Mouse (Mus musculus) stomach, embryonic 16.5 days (tissue): ENCODE measurements at regions not wholly inside any gene's neighbourhood (a gene's known extent, or its start where the extent isn't known, plus 50 kb on each side); places are given as distances from the start of the nearest gene placed in this dataset.
"Not testable (repeated sequence)": the region's sequence is repeated elsewhere in the genome, so short reads cannot be mapped to it uniquely, and the experiment has no call there.

Source experiments
- ATAC-seq: fragments of 200-750 bp; cut with Nextera tagmentation; 2 replicates; pipeline ENCODE4 v1.8.0; 2017; ENCODE audit warnings: moderate number of reproducible peaks, moderate TSS enrichment; ENCODE audit not compliant: insufficient read depth, low FRiP score
- H3K27ac ChIP-seq: fragments of 300-500 bp; sonication (generic); 2 replicates; pipeline ENCODE4 v1.5.1; 2014; ENCODE audit warnings: low read length
- H3K27me3 ChIP-seq: fragments of 300-500 bp; sonication (generic); 2 replicates; pipeline ENCODE4 v1.6.1; 2014; ENCODE audit warnings: low read length, control low read depth, mixed read lengths; ENCODE audit not compliant: control insufficient read depth, insufficient read depth
- H3K36me3 ChIP-seq: fragments of 300-500 bp; sonication (generic); 2 replicates; pipeline ENCODE4 v1.6.1; 2014; ENCODE audit warnings: low read length; ENCODE audit not compliant: control insufficient read depth, insufficient read depth
- H3K4me1 ChIP-seq: fragments of 300-500 bp; sonication (generic); 2 replicates; pipeline ENCODE4 v1.6.1; 2014; ENCODE audit warnings: low read length, control low read depth, mixed read lengths; ENCODE audit not compliant: control insufficient read depth, insufficient read depth
- H3K4me2 ChIP-seq: fragments of 300-500 bp; sonication (generic); 2 replicates; pipeline ENCODE4 v1.6.1; 2014; ENCODE audit warnings: low read depth, low read length, mixed read lengths
- H3K4me3 ChIP-seq: fragments of 300-500 bp; sonication (generic); replicated peaks from 2 replicates; pipeline ENCODE4 v1.5.1; 2014; ENCODE audit warnings: mild to moderate bottlenecking, low read length
- H3K9ac ChIP-seq: fragments of 300-500 bp; sonication (generic); 2 replicates; pipeline ENCODE4 v1.6.1; 2014; ENCODE audit warnings: low read length
- H3K9me3 ChIP-seq: fragments of 300-500 bp; sonication (generic); replicated peaks from 2 replicates; pipeline ENCODE4 v1.6.1; 2016; ENCODE audit warnings: low read length, control low read depth; ENCODE audit not compliant: control insufficient read depth
- WGBS: fragments of 180-500 bp; shearing (Covaris S2); extraction: QIAGEN DNeasy Blood & Tissue Kit; methylation state at CpG from one replicate; pipeline ENCODE4 v1.1.7; 2014; 5-methylcytosine and 5-hydroxymethylcytosine counted together

GRCm38 (mm10) chr14:17513756-17514155 lies 146.3 kb upstream of the Thrb start:
- no peaks in the 10 kb centered on the region for H3K27me3 ChIP-seq
- no peak overlapping the region for H3K27ac ChIP-seq
- no peaks in the 10 kb centered on the region for H3K4me1 ChIP-seq
- no peak for ATAC-seq
- H3K4me2 ChIP-seq, result no peak overlapping the region
- no peaks in the 10 kb centered on the region for H3K9me3 ChIP-seq
- no peak overlapping the region for H3K9ac ChIP-seq
- no peaks in the 10 kb centered on the region for H3K36me3 ChIP-seq
- H3K4me3 ChIP-seq, result no peak overlapping the region
- 53% methylated on average over 1 of the region's 1 CpGs for WGBS

GRCm38 (mm10) chr14:17522696-17523095 lies 137.4 kb upstream of the Thrb start:
- WGBS, result 77% methylated on average over 3 of the region's 3 CpGs
- Histone ChIP-seq H3K4me2 (no peak overlapping the region), H3K9me3 (no peaks in the 10 kb centered on the region), H3K9ac (no peak overlapping the region), H3K27me3 (no peaks in the 10 kb centered on the region), H3K27ac (no peak overlapping the region), H3K4me3 (no peak overlapping the region), H3K4me1 (no peaks in the 10 kb centered on the region), H3K36me3 (no peaks in the 10 kb centered on the region)
- ATAC-seq, result no peak

- 81% methylated on average over 4 of the region's 4 CpGs for WGBS
- no peaks in the 10 kb centered on the region for H3K36me3 ChIP-seq
- ATAC-seq, result no peak
- H3K27ac ChIP-seq, result no peak overlapping the region
- no peak overlapping the region for H3K9ac ChIP-seq
- no peak overlapping the region for H3K4me3 ChIP-seq
- no peaks in the 10 kb centered on the region for H3K27me3 ChIP-seq
- H3K9me3 ChIP-seq, result no peaks in the 10 kb centered on the region
- H3K4me1 ChIP-seq, result no peaks in the 10 kb centered on the region
- no peak overlapping the region for H3K4me2 ChIP-seq
Measured at GRCm38 (mm10) chr14:17523916-17524315, 136.1 kb upstream of the Thrb start.

DNA sequence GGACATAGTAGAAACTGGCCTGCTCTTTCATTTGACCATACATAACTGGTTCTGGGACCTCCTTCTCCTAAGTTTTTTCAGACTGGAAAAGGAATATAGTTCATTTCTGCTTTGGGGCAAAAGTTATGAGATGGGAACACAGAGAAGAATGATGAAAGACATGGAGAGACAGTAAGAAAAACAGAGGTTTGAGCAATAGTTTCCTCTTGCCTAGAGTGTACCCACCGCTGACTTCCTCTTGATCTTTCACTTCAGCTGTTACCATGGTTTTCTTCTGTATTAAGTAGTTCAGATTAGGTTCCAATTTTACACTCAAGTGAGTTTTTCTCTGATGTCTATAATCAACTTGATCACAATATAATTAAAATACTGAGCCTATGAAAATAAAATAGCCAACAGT lies 120.7 kb upstream of the Thrb start:
- 89% methylated on average over 1 of the region's 1 CpGs for WGBS
- H3K27me3 ChIP-seq, result no peaks in the 10 kb centered on the region
- no peak overlapping the region for H3K27ac ChIP-seq
- no peaks in the 10 kb centered on the region for H3K9me3 ChIP-seq
- H3K9ac ChIP-seq, result no peak overlapping the region
- H3K4me1 ChIP-seq, result no peaks in the 10 kb centered on the region
- H3K4me2 ChIP-seq, result no peak overlapping the region
- ATAC-seq, result no peak
- H3K36me3 ChIP-seq, result no peaks in the 10 kb centered on the region
- H3K4me3 ChIP-seq, result no peak overlapping the region

GRCm38 (mm10) chr14:17556458-17556857 lies 103.6 kb upstream of the Thrb start:
- H3K4me1 ChIP-seq, result no peaks in the 10 kb centered on the region
- no peak overlapping the region for H3K4me3 ChIP-seq
- 88% methylated on average over 1 of the region's 1 CpGs for WGBS
- H3K4me2 ChIP-seq, result no peak overlapping the region
- no peaks in the 10 kb centered on the region for H3K9me3 ChIP-seq
- H3K27me3 ChIP-seq, result no peaks in the 10 kb centered on the region
- H3K36me3 ChIP-seq, result no peaks in the 10 kb centered on the region
- H3K27ac ChIP-seq, result no peak overlapping the region
- no peak for ATAC-seq
- H3K9ac ChIP-seq, result no peak overlapping the region

- H3K9ac ChIP-seq, ATAC-seq: not testable (repeated sequence)
- 43% methylated on average over 3 of the region's 3 CpGs for WGBS
Measured at GRCm38 (mm10) chr14:17560001-17560400, 100.1 kb upstream of the Thrb start.

GRCm38 (mm10) chr14:17567927-17568326 lies 92.1 kb upstream of the Thrb start:
- no peaks in the 10 kb centered on the region for H3K27me3 ChIP-seq
- no peak overlapping the region for H3K27ac ChIP-seq
- no peaks in the 10 kb centered on the region for H3K36me3 ChIP-seq
- H3K4me2 ChIP-seq, result no peak overlapping the region
- WGBS, result 57% methylated on average over 1 of the region's 1 CpGs
- no peak overlapping the region for H3K4me3 ChIP-seq
- no peaks in the 10 kb centered on the region for H3K4me1 ChIP-seq
- no peaks in the 10 kb centered on the region for H3K9me3 ChIP-seq
- no peak overlapping the region for H3K9ac ChIP-seq
- no peak for ATAC-seq

More at GRCm38 (mm10) chr14:17560001-17560400, 100.1 kb upstream of the Thrb start:
- H3K27ac ChIP-seq, H3K4me3 ChIP-seq, H3K4me1 ChIP-seq, H3K4me2 ChIP-seq, H3K36me3 ChIP-seq, H3K9me3 ChIP-seq, H3K27me3 ChIP-seq: not testable (repeated sequence)

DNA sequence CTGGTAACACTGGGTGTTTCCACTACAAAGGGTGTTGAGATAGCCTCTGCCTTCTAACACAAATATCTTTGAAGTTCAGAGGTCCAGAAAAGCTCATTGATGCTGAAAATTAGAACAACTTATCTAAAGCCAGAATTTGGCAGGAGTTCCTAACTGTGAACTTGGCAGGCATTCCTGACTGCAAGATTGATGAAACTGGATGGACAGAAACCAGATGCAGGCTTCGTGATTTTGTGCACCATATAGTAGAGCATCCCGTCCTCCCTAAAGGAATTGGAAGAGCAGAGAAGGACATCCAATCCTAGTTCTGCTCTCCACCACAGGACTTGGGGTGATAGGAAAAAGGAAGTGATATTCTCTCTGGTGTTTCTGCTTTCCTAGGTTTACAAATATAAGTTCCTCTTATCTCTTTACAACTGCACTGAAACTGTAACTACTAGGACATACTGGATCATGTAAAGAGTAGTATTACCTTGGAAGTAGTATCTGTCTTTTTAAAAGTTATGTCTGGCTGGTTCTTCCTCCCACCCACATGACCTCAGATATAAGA lies 90.9 kb upstream of the Thrb start:
- Histone ChIP-seq H3K4me2 (no peak overlapping the region), H3K27ac (no peak overlapping the region), H3K4me1 (no peaks in the 10 kb centered on the region), H3K36me3 (no peaks in the 10 kb centered on the region), H3K27me3 (no peaks in the 10 kb centered on the region), H3K4me3 (no peak overlapping the region), H3K9ac (no peak overlapping the region), H3K9me3 (no peaks in the 10 kb centered on the region)
- WGBS, result 34% methylated on average over 2 of the region's 2 CpGs
- no peak for ATAC-seq

- no peak overlapping the region for H3K9ac ChIP-seq
- H3K9me3 ChIP-seq, result no peaks in the 10 kb centered on the region; the same call in 1 of the 2 replicates
- H3K4me3 ChIP-seq, result no peak overlapping the region
- 57% methylated on average over 1 of the region's 1 CpGs for WGBS
- H3K27ac ChIP-seq, result peak overlapping the region; percentile 83; the same call in 1 of the 2 replicates
- no peaks in the 10 kb centered on the region for H3K36me3 ChIP-seq
- no peaks in the 10 kb centered on the region for H3K27me3 ChIP-seq
- peak; percentile 47; the same call in 1 of the 2 replicates for ATAC-seq
- no peak overlapping the region for H3K4me2 ChIP-seq
- H3K4me1 ChIP-seq, result no peaks in the 10 kb centered on the region
Measured at GRCm38 (mm10) chr14:17578776-17579175, 81.3 kb upstream of the Thrb start.

DNA sequence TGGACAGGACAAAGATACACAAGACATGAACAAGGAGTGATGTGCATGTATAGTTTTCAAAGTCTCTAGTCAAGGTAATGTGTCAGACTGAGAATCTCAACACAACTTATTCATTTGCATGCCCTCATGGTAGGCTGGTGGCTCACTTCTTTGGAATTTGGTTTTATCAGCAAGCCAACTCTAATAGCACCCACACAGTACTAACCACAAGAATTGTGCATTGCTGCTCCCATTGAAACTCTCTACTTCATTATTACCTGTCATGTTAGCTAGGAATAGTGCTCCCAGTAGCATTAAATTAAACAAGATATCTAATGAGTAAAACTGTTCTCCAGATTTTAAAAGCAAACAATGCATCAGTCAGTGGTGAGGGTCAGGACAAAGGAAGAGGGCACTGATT lies 70.5 kb upstream of the Thrb start:
- Histone ChIP-seq H3K4me3 (no peak overlapping the region), H3K9ac (no peak overlapping the region), H3K27ac (no peak overlapping the region), H3K36me3 (no peaks in the 10 kb centered on the region), H3K4me2 (no peak overlapping the region), H3K9me3 (no peaks in the 10 kb centered on the region), H3K27me3 (no peaks in the 10 kb centered on the region), H3K4me1 (no peaks in the 10 kb centered on the region)
- no peak for ATAC-seq
